Mouse (Mus musculus): ENCODE measurements around the gene Sik2. TPM values are rescaled to one million over a fixed set of nuclear protein-coding genes. Genes with fewer than 3 reads are reported as not detected.

Gene Sik2
- polyA plus RNA-seq, 1 experiment from 2014 or later = 17.9 TPM

- Histone ChIP-seq H3K4me1 (no peaks in the 10 kb centered on the region), H3K4me3 (no peak overlapping the region), H3K4me2 (replicated peaks) (no peak overlapping the region), H3K9me3 (no peaks in the 10 kb centered on the region), H3K27me3 (peaks cover 3% of the 10 kb centered on the region; the same call in 1 of the 2 replicates), H3K9ac (no peak overlapping the region), H3K27ac (no peak overlapping the region), H3K36me3 (no peaks in the 10 kb centered on the region)
- 79% methylated on average over 3 of the region's 3 CpGs for WGBS
- ATAC-seq (ENCODE audit: low FRiP score, low read depth) = no peak
These were observed 11.5 kb upstream of the Sik2 start for GRCm38 (mm10) chr9:51020351-51020750.

- no peak overlapping the region for H3K27ac ChIP-seq
- H3K4me1 ChIP-seq = no peaks in the 10 kb centered on the region
- no peak for ATAC-seq (ENCODE audit: low FRiP score, low read depth)
These were observed 10.8 kb upstream of the Sik2 start for GRCm38 (mm10) chr9:51019670-51020069.

GRCm38 (mm10) chr9:51015732-51016131 is 6.9 kb upstream of the Sik2 start:
- no peak overlapping the region for H3K27ac ChIP-seq
- WGBS = 48% methylated on average over 4 of the region's 4 CpGs
- no peaks in the 10 kb centered on the region for H3K4me1 ChIP-seq
- no peak overlapping the region for H3K4me2 ChIP-seq (replicated peaks)
- no peaks in the 10 kb centered on the region for H3K36me3 ChIP-seq
- ATAC-seq (ENCODE audit: low FRiP score, low read depth) = no peak
- H3K9ac ChIP-seq = no peak overlapping the region
- no peak overlapping the region for H3K4me3 ChIP-seq
- H3K9me3 ChIP-seq = no peaks in the 10 kb centered on the region
- H3K27me3 ChIP-seq = peaks cover 3% of the 10 kb centered on the region; the same call in 1 of the 2 replicates

More at GRCm38 (mm10) chr9:51019670-51020069, 10.8 kb upstream of the Sik2 start:
- Histone ChIP-seq H3K27me3 (peaks cover 3% of the 10 kb centered on the region; the same call in 1 of the 2 replicates), H3K4me2 (replicated peaks) (no peak overlapping the region), H3K9me3 (no peaks in the 10 kb centered on the region), H3K9ac (no peak overlapping the region), H3K4me3 (no peak overlapping the region), H3K36me3 (no peaks in the 10 kb centered on the region)
- WGBS = 70% methylated on average over 7 of the region's 7 CpGs

- H3K4me2 ChIP-seq (replicated peaks) = no peak overlapping the region
- WGBS = 84% methylated on average over 1 of the region's 1 CpGs
- ATAC-seq (ENCODE audit: low FRiP score, low read depth) = no peak
These were observed 4.8 kb upstream of the Sik2 start for GRCm38 (mm10) chr9:51013644-51014043.

GRCm38 (mm10) chr9:51009656-51009950 is 730 bp upstream of the Sik2 start:
- Histone ChIP-seq H3K9ac (peak overlapping the region; percentile 58), H3K4me1 (peaks cover 11% of the 10 kb centered on the region), H3K36me3 (no peaks in the 10 kb centered on the region), H3K27me3 (0 out of 2 replicates have a peak, but pooled peaks cover 4% of the 10 kb centered on the region), H3K4me3 (peak overlapping the region; percentile 88), H3K4me2 (replicated peaks) (peak overlapping the region; percentile 70), H3K27ac (no peak overlapping the region), H3K9me3 (no peaks in the 10 kb centered on the region)
- ATAC-seq (ENCODE audit: low FRiP score, low read depth) = no peak
- 3% methylated on average over 6 of the region's 6 CpGs for WGBS

More at GRCm38 (mm10) chr9:51013644-51014043, 4.8 kb upstream of the Sik2 start:
- no peak overlapping the region for H3K27ac ChIP-seq
- no peak overlapping the region for H3K9ac ChIP-seq
- H3K4me3 ChIP-seq = no peak overlapping the region
- peaks cover 7% of the 10 kb centered on the region; the same call in 1 of the 2 replicates for H3K27me3 ChIP-seq
- H3K4me1 ChIP-seq = no peaks in the 10 kb centered on the region
- H3K36me3 ChIP-seq = no peaks in the 10 kb centered on the region
- H3K9me3 ChIP-seq = no peaks in the 10 kb centered on the region

GRCm38 (mm10) chr9:51008068-51008840 is 619 bp downstream of the Sik2 start:
- no peaks in the 10 kb centered on the region for H3K9me3 ChIP-seq
- under 1% methylated on average over 65 of the region's 65 CpGs for WGBS
- peaks cover 11% of the 10 kb centered on the region for H3K4me1 ChIP-seq
- H3K27ac ChIP-seq = peak overlapping the region; percentile 84
- peak; percentile 65 for ATAC-seq (ENCODE audit: low FRiP score, low read depth)
- peak overlapping the region; percentile 88 for H3K4me3 ChIP-seq
- peak overlapping the region; percentile 84 for H3K4me2 ChIP-seq (replicated peaks)
- H3K36me3 ChIP-seq = no peaks in the 10 kb centered on the region
- H3K27me3 ChIP-seq = 0 out of 2 replicates have a peak, but pooled peaks cover 4% of the 10 kb centered on the region
- peak overlapping the region; percentile 90 for H3K9ac ChIP-seq

- Histone ChIP-seq H3K9me3 (no peaks in the 10 kb centered on the region), H3K27me3 (0 out of 2 replicates have a peak, but pooled peaks cover 4% of the 10 kb centered on the region), H3K4me1 (peaks cover 11% of the 10 kb centered on the region), H3K4me2 (replicated peaks) (peak overlapping the region; percentile 84), H3K9ac (peak overlapping the region; percentile 90), H3K4me3 (peak overlapping the region; percentile 88), H3K36me3 (no peaks in the 10 kb centered on the region), H3K27ac (0 out of 2 replicates have a peak overlapping the region, but pooled peaks have one; percentile 84)
- WGBS = 10% methylated on average over 10 of the region's 10 CpGs
- no peak for ATAC-seq (ENCODE audit: low FRiP score, low read depth)
These were observed 1.2 kb downstream of the Sik2 start for GRCm38 (mm10) chr9:51007726-51008067.

- WGBS = 8% methylated on average over 4 of the region's 4 CpGs
- Histone ChIP-seq H3K9me3 (no peaks in the 10 kb centered on the region), H3K27me3 (0 out of 2 replicates have a peak, but pooled peaks cover 4% of the 10 kb centered on the region), H3K9ac (no peak overlapping the region), H3K27ac (no peak overlapping the region), H3K4me1 (peaks cover 11% of the 10 kb centered on the region), H3K4me3 (no peak overlapping the region), H3K36me3 (no peaks in the 10 kb centered on the region), H3K4me2 (replicated peaks) (no peak overlapping the region)
- no peak for ATAC-seq (ENCODE audit: low FRiP score, low read depth)
These were observed 2.0 kb downstream of the Sik2 start for GRCm38 (mm10) chr9:51006846-51007245.

- H3K27me3 ChIP-seq = no peaks in the 10 kb centered on the region
- H3K4me3 ChIP-seq = no peak overlapping the region
- no peak overlapping the region for H3K27ac ChIP-seq
- WGBS = 84% methylated on average over 1 of the region's 1 CpGs
- H3K36me3 ChIP-seq = peaks cover 5% of the 10 kb centered on the region
- ATAC-seq (ENCODE audit: low FRiP score, low read depth) = no peak
- H3K4me1 ChIP-seq = peaks cover 11% of the 10 kb centered on the region
- no peak overlapping the region for H3K4me2 ChIP-seq (replicated peaks)
- H3K9me3 ChIP-seq = no peaks in the 10 kb centered on the region
- no peak overlapping the region for H3K9ac ChIP-seq
These were observed 4.8 kb downstream of the Sik2 start for GRCm38 (mm10) chr9:51004062-51004461.

GRCm38 (mm10) chr9:50986677-50987076 is 22.2 kb downstream of the Sik2 start:
- Histone ChIP-seq H3K9ac (no peak overlapping the region), H3K4me1 (no peaks in the 10 kb centered on the region), H3K9me3 (no peaks in the 10 kb centered on the region), H3K4me3 (no peak overlapping the region), H3K27ac (no peak overlapping the region), H3K36me3 (no peaks in the 10 kb centered on the region), H3K4me2 (replicated peaks) (no peak overlapping the region), H3K27me3 (no peaks in the 10 kb centered on the region)
- ATAC-seq (ENCODE audit: low FRiP score, low read depth) = no peak

- no peak overlapping the region for H3K4me2 ChIP-seq (replicated peaks)
- H3K9me3 ChIP-seq = no peaks in the 10 kb centered on the region
- no peak overlapping the region for H3K27ac ChIP-seq
- WGBS = 34% methylated on average over 8 of the region's 8 CpGs
- H3K9ac ChIP-seq = no peak overlapping the region
- no peaks in the 10 kb centered on the region for H3K27me3 ChIP-seq
- H3K4me1 ChIP-seq = no peaks in the 10 kb centered on the region
- no peaks in the 10 kb centered on the region for H3K36me3 ChIP-seq
- no peak overlapping the region for H3K4me3 ChIP-seq
- ATAC-seq (ENCODE audit: low FRiP score, low read depth) = no peak
These were observed 22.8 kb downstream of the Sik2 start for GRCm38 (mm10) chr9:50986123-50986522.

- 88% methylated on average over 4 of the region's 4 CpGs for WGBS
- no peak overlapping the region for H3K27ac ChIP-seq
- no peak overlapping the region for H3K9ac ChIP-seq
- no peaks in the 10 kb centered on the region for H3K36me3 ChIP-seq
- no peaks in the 10 kb centered on the region for H3K9me3 ChIP-seq
- no peak overlapping the region for H3K4me2 ChIP-seq (replicated peaks)
- no peaks in the 10 kb centered on the region for H3K4me1 ChIP-seq
- H3K4me3 ChIP-seq = no peak overlapping the region
- ATAC-seq (ENCODE audit: low FRiP score, low read depth) = no peak
- no peaks in the 10 kb centered on the region for H3K27me3 ChIP-seq
These were observed 27.2 kb downstream of the Sik2 start for GRCm38 (mm10) chr9:50981499-50982190.

All from limb, embryonic 13.5 days (tissue).